Mouse (Mus musculus) effector memory CD4-positive, alpha-beta T cell, adult 7 months (primary cell): ENCODE data around the gene Olfr1202. TPM values are rescaled to one million over a fixed set of nuclear protein-coding genes. Genes with fewer than 3 reads are reported as not detected.

Source experiments
- polyA plus RNA-seq: library from polyadenylated mRNA; unstranded; fragments of 100-300 nt; shearing (Covaris generic); gene quantifications from one replicate; pipeline ENCODE4 v1.2.1, GENCODE M21; 2017

The Olfr1202 gene
- polyA plus RNA-seq, result not detected

DNA sequence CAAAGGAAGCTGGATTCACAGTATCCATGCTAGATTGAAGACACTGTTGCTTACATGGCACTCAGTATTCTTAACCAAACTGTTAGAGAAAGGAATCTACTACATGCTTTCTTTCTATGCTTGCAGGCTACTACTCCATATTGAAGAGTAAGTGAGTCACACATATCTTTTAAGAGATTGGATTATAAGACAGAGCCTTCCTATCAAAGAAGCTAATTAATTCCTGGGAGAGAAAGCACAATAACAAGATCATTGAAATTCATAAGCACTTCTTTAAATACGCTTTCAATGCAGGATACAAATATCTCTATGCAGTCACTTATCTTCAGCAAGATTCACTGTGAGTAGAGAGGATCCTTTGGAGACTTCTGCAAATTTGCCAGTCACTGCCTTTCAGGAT is at the start of gene Olfr1202:
Gene Olfr1202, plus strand, starts transcription at position 301 of the 400 bp plus-strand sequence.

DNA sequence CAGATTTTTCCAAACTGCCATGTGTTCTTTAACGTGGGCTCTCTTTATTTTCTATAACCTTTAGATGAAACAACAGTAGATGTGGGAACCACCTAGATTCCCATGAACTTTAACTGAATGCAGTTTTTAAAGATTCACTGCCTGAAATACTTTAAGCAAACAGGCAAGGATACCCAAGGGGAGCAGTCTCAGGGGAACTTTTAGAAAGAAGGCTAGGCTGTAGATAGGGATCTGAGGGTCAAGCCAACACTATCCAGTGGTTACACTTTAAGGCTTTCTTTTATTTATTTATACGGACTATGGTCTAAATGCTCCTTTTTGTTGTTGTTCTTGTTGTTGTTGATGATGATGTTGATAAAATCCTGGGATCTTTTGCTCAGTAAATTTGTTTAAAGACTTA is 43.9 kb upstream of the Olfr1202 start, which contains the start of gene Olfr1200:
Gene Olfr1200, minus strand, starts transcription at position 101 of the 400 bp plus-strand sequence.

DNA sequence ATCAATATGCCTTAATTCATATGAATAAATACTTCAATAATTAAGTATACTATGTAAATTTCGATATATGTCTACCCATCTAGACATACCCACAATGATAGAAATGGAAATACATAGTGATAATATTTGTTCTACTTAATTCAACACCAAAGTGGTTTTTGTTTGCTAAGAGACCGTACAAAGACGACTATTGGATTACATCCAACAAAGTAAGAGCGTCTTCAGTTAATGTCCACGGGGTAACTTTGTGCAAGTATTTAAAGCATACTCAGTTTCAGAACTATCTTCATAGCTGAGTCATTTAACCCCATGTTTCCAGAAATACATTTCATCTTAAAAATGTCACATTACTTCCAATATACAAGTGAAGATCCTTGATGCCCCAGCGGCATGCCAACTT is 21.6 kb upstream of the Olfr1202 start, which contains the start of gene Olfr1201:
Gene Olfr1201, plus strand, starts transcription at position 301 of the 400 bp plus-strand sequence.

DNA sequence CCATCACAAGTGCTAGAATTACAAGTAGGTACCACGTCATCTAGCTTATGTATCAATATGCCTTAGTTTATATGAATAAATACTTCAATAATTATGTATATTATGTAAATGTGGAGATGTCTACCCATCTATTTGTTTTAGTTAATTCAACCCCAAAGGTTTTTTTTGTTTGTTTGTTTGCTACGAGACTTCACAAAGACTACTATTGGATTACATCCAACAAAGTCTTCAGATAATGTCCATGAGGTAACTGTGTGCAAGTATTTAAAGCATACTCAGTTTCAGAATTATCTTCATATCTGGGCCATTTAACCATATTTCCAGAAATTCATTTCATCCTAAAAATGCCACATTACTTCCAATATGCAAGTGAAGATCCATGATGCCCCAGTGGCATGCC is 15.1 kb downstream of the Olfr1202 start, which contains the start of gene Olfr1205:
Gene Olfr1205, plus strand, starts transcription at position 301 of the 400 bp plus-strand sequence.

DNA sequence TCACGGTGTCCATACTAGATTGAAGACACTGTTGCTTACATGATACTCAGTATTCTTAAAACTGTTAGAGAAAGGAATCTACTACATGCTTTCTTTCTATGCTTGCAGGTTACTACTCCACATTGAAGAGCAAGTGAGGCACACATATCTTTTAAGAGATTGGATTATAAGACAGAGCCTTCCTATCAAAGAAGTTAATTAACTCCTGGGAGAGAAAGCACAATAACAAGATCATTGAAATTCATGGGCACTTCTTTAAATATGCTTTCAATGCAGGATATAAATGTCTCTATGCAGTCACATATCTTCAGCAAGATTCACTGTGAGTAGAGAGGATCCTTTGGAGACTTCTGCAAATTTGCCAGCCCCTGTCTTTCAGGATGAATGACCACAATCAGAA is 34.7 kb downstream of the Olfr1202 start, which contains the start of gene Olfr1204:
Gene Olfr1204, plus strand, starts transcription at position 301 of the 400 bp plus-strand sequence.

DNA sequence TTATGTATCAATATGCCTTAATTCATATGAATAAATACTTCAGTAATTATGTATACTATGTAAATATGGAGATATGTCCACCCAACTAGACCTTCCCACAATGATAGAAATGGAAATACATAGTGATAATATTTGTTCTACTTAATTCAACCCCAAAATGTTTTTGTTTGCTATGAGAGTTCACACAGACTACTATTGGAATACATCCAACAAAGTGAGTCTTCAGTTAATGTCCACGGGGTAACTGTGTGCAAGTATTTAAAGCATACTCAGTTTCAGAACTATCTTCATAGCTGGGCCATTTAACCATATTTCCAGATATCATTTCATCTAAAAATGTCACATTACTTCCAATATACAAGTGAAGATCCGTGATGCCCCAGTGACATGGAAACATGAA is 48.6 kb downstream of the Olfr1202 start, which contains the start of gene Olfr1206:
Gene Olfr1206, plus strand, starts transcription at position 301 of the 400 bp plus-strand sequence.

Other genes with a start within 250 kb of the Olfr1202 start
- not detected for gene Olfr1189, start 228.0 kb upstream of the Olfr1202 start, polyA plus RNA-seq
- gene Olfr1191-ps1, start 174.0 kb upstream of the Olfr1202 start, polyA plus RNA-seq, result not detected
- gene Olfr1192-ps1, start 166.0 kb upstream of the Olfr1202 start, polyA plus RNA-seq, result not detected
- not detected for gene Olfr1193, start 138.9 kb upstream of the Olfr1202 start, polyA plus RNA-seq
- gene Olfr1195, start 125.3 kb upstream of the Olfr1202 start, polyA plus RNA-seq, result not detected
- gene Olfr1196, start 109.9 kb upstream of the Olfr1202 start, polyA plus RNA-seq, result not detected
- gene Olfr1197, start 82.1 kb upstream of the Olfr1202 start, polyA plus RNA-seq, result not detected
- gene Olfr1198, start 63.1 kb upstream of the Olfr1202 start, polyA plus RNA-seq, result not detected
- not detected for gene Olfr1199, start 54.0 kb upstream of the Olfr1202 start, polyA plus RNA-seq
- gene Olfr1200, start 44.0 kb upstream of the Olfr1202 start, polyA plus RNA-seq, result not detected
- not detected for gene Olfr1201, start 21.5 kb upstream of the Olfr1202 start, polyA plus RNA-seq
- gene Olfr1205, start 15.2 kb downstream of the Olfr1202 start, polyA plus RNA-seq, result not detected
- gene Olfr1204, start 34.8 kb downstream of the Olfr1202 start, polyA plus RNA-seq, result not detected
- gene Olfr1206, start 48.7 kb downstream of the Olfr1202 start, polyA plus RNA-seq, result not detected
- gene Olfr1208, start 87.8 kb downstream of the Olfr1202 start, polyA plus RNA-seq, result not detected
- gene Olfr1209, start 100.7 kb downstream of the Olfr1202 start, polyA plus RNA-seq, result not detected
- not detected for gene Olfr1211, start 123.6 kb downstream of the Olfr1202 start, polyA plus RNA-seq
- gene Olfr1212, start 139.5 kb downstream of the Olfr1202 start, polyA plus RNA-seq, result not detected
- gene Gm13762, start 165.8 kb downstream of the Olfr1202 start, polyA plus RNA-seq, result not detected
- not detected for gene Olfr1214, start 178.2 kb downstream of the Olfr1202 start, polyA plus RNA-seq
- 0.15 TPM for gene Olfr1215, start 192.5 kb downstream of the Olfr1202 start, polyA plus RNA-seq
- not detected for gene Olfr1216, start 203.8 kb downstream of the Olfr1202 start, polyA plus RNA-seq
- not detected for gene Olfr1217, start 217.6 kb downstream of the Olfr1202 start, polyA plus RNA-seq
- gene Olfr1218, start 246.7 kb downstream of the Olfr1202 start, polyA plus RNA-seq, result not detected